Mouse (Mus musculus) E14TG2a.4 (cell line): Measurements from ENCODE around the gene Armh4.
A peak's percentile ranks its signal among the peaks of the same experiment; 100 is the strongest.

Source experiments
- H3K27me3 ChIP-seq: 2 replicates; pipeline ENCODE4 v1.6.1; 2014; ENCODE audit warnings: low read length, control low read depth; ENCODE audit not compliant: insufficient read depth
- H3K36me3 ChIP-seq: 2 replicates; pipeline ENCODE4 v1.6.1; 2014; ENCODE audit warnings: low read length, control low read depth; ENCODE audit not compliant: insufficient read depth
- H3K4me1 ChIP-seq: replicated peaks from 2 replicates; pipeline ENCODE4 v1.6.1; 2014; ENCODE audit warnings: low read depth, low read length, control low read depth
- H3K4me3 ChIP-seq: replicated peaks from 2 replicates; pipeline ENCODE4 v1.5.1; 2014; ENCODE audit warnings: mild to moderate bottlenecking, low read length
- H3K9me3 ChIP-seq: 2 replicates; pipeline ENCODE4 v1.6.1; 2014; ENCODE audit warnings: low read length, control low read depth
- CTCF ChIP-seq: conservative IDR thresholded peaks from 2 replicates; pipeline ENCODE4 v1.5.1; 2014; ENCODE audit warnings: low read length
- NANOG ChIP-seq: IDR thresholded peaks from 2 replicates; pipeline ENCODE4 v1.6.1; 2014; ENCODE audit warnings: borderline replicate concordance, low read length, mixed read lengths
- POU5F1 ChIP-seq: IDR thresholded peaks from 2 replicates; pipeline ENCODE4 v1.6.1; 2014; ENCODE audit warnings: low read length, borderline replicate concordance

Gene Armh4

GRCm38 (mm10) chr14:49711016-49711415 is 72.2 kb downstream of the Armh4 start:
- Histone ChIP-seq H3K27me3 (no peaks in the 10 kb centered on the region), H3K9me3 (no peaks in the 10 kb centered on the region), H3K4me3 (no peak overlapping the region), H3K4me1 (no peaks in the 10 kb centered on the region), H3K36me3 (no peaks in the 10 kb centered on the region)
- no peak for TF ChIP-seq NANOG
- TF ChIP-seq CTCF: peak; percentile 77

- Histone ChIP-seq H3K4me3 (no peak overlapping the region), H3K36me3 (no peaks in the 10 kb centered on the region), H3K4me1 (no peaks in the 10 kb centered on the region), H3K27me3 (no peaks in the 10 kb centered on the region), H3K9me3 (no peaks in the 10 kb centered on the region)
- no peak for TF ChIP-seq CTCF
These were observed 79.6 kb downstream of the Armh4 start for GRCm38 (mm10) chr14:49703432-49704200.

GRCm38 (mm10) chr14:49679511-49680284 is 103.5 kb downstream of the Armh4 start:
- H3K36me3 ChIP-seq: no peaks in the 10 kb centered on the region
- H3K4me1 ChIP-seq: 0 out of 2 replicates have a peak, but pooled peaks cover 2% of the 10 kb centered on the region
- H3K27me3 ChIP-seq: no peaks in the 10 kb centered on the region
- no peaks in the 10 kb centered on the region for H3K9me3 ChIP-seq
- no peak overlapping the region for H3K4me3 ChIP-seq
- no peak for TF ChIP-seq NANOG
- TF ChIP-seq POU5F1: no peak
- TF ChIP-seq CTCF: no peak

GRCm38 (mm10) chr14:49676580-49676979 is 106.6 kb downstream of the Armh4 start:
- Histone ChIP-seq H3K4me1 (no peaks in the 10 kb centered on the region), H3K4me3 (no peak overlapping the region), H3K27me3 (no peaks in the 10 kb centered on the region), H3K9me3 (no peaks in the 10 kb centered on the region), H3K36me3 (no peaks in the 10 kb centered on the region)
- TF ChIP-seq CTCF: no peak

GRCm38 (mm10) chr14:49660444-49660843 is 122.7 kb downstream of the Armh4 start:
- no peaks in the 10 kb centered on the region for H3K9me3 ChIP-seq
- H3K27me3 ChIP-seq: no peaks in the 10 kb centered on the region
- no peaks in the 10 kb centered on the region for H3K36me3 ChIP-seq
- H3K4me3 ChIP-seq: no peak overlapping the region
- no peaks in the 10 kb centered on the region for H3K4me1 ChIP-seq
- TF ChIP-seq CTCF (no peak), NANOG (no peak), POU5F1 (no peak)

- Histone ChIP-seq H3K36me3 (no peaks in the 10 kb centered on the region), H3K4me3 (no peak overlapping the region), H3K27me3 (no peaks in the 10 kb centered on the region), H3K9me3 (no peaks in the 10 kb centered on the region), H3K4me1 (peaks cover 7% of the 10 kb centered on the region; the same call in 1 of the 2 replicates)
- no peak for TF ChIP-seq NANOG
- no peak for TF ChIP-seq POU5F1
- TF ChIP-seq CTCF: no peak
These were observed 134.0 kb downstream of the Armh4 start for GRCm38 (mm10) chr14:49649191-49649590.

GRCm38 (mm10) chr14:49637422-49637821 is 145.8 kb downstream of the Armh4 start:
- H3K4me1 ChIP-seq: no peaks in the 10 kb centered on the region
- no peak for TF ChIP-seq POU5F1
- H3K36me3 ChIP-seq: no peaks in the 10 kb centered on the region
- H3K27me3 ChIP-seq: no peaks in the 10 kb centered on the region
- H3K9me3 ChIP-seq: no peaks in the 10 kb centered on the region
- H3K4me3 ChIP-seq: no peak overlapping the region

- no peak overlapping the region for H3K4me3 ChIP-seq
- no peak for TF ChIP-seq POU5F1
- TF ChIP-seq CTCF: no peak
- TF ChIP-seq NANOG: no peak
- H3K27me3 ChIP-seq: no peaks in the 10 kb centered on the region
These were observed 157.1 kb downstream of the Armh4 start for GRCm38 (mm10) chr14:49626055-49626454.

More at GRCm38 (mm10) chr14:49626055-49626454, 157.1 kb downstream of the Armh4 start:
- Histone ChIP-seq H3K4me1 (peaks cover 12% of the 10 kb centered on the region), H3K9me3 (no peaks in the 10 kb centered on the region), H3K36me3 (no peaks in the 10 kb centered on the region)
